ENCODE assay signal across 14 mouse cellular contexts in the genomic region with DNA sequence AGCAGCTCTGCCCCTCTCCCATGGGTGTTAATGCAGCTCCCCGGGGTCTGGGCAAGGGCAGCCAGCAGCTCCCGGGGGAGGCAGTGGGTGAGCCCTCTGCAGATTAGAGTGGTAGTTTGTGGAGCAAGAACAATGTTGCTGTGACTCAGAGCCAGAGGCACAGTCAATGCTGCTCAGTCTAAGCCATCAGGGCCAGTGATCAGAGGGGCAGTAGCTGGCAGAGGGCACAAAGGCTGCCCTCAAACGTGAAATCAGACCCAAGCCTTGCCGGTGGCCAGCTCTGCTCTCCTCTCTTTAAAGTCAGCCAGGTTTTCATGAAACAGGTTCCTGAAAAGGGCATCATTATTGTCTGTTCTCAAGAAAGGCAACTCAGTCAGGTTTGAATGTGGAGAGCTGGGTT. TPM values are rescaled to one million over a fixed set of nuclear protein-coding genes. Genes with fewer than 3 reads are reported as not detected.
DNase-seq lines count a peak whose midpoint lies in the region; ATAC-seq lines count a peak whose summit lies in the region.
"Had no signal": no experiment of that assay in that cellular context is flagged by ENCODE, and none has a peak within 500 bp of the region (broad histone marks: within the 10 kb centered on the region; RNA-seq: fewer than 3 reads in every experiment).

No protein-coding gene starts in this region.

- H3K4me1 ChIP-seq in kidney, embryonic 16.5 days (ENCODE audit: insufficient read depth, low read length), result peaks cover 10% of the 10 kb centered on the region
- H3K4me1 ChIP-seq in forebrain, embryonic 11.5 days (replicated peaks; ENCODE audit: control insufficient read depth, insufficient read depth, low read length), result peaks cover 5% of the 10 kb centered on the region; the same call in 1 of the 2 replicates
- H3K4me1 ChIP-seq in midbrain, embryonic 13.5 days (replicated peaks), result peaks cover 5% of the 10 kb centered on the region; the same call in 1 of the 2 replicates
- H3K4me1 ChIP-seq: hindbrain, embryonic 15.5 days; liver, embryonic 13.5 days had no signal

- WGBS in kidney, embryonic 16.5 days, result 40% methylated on average over 4 of the region's 4 CpGs
- 33% methylated on average over 4 of the region's 4 CpGs for WGBS in forebrain, embryonic 11.5 days
- WGBS in midbrain, embryonic 13.5 days, result 25% methylated on average over 4 of the region's 4 CpGs

- H3K4me2 ChIP-seq in kidney, embryonic 16.5 days (replicated peaks; ENCODE audit: low read depth, low read length), result no peak overlapping the region
- H3K4me2 ChIP-seq in forebrain, embryonic 11.5 days (ENCODE audit: low read depth, low read length, severe bottlenecking), result no peak overlapping the region
- H3K4me2 ChIP-seq in midbrain, embryonic 13.5 days (replicated peaks), result no peak overlapping the region
- H3K4me2 ChIP-seq: heart, embryonic 11.5 days; hindbrain, embryonic 15.5 days; liver, embryonic 13.5 days had no signal

- H3K27me3 ChIP-seq in kidney, embryonic 16.5 days (ENCODE audit: insufficient read depth, low read length), result no peaks in the 10 kb centered on the region
- H3K27me3 ChIP-seq in forebrain, embryonic 11.5 days (ENCODE audit: control insufficient read depth, insufficient read depth, low read length), result no peaks in the 10 kb centered on the region
- H3K27me3 ChIP-seq in midbrain, embryonic 13.5 days, result no peaks in the 10 kb centered on the region
- H3K27me3 ChIP-seq: hindbrain, embryonic 15.5 days had no signal

- H3K9me3 ChIP-seq in kidney, embryonic 16.5 days (ENCODE audit: low read length), result no peaks in the 10 kb centered on the region
- no peaks in the 10 kb centered on the region for H3K9me3 ChIP-seq in forebrain, embryonic 11.5 days (ENCODE audit: control insufficient read depth, low read length)
- H3K9me3 ChIP-seq in midbrain, embryonic 13.5 days, result no peaks in the 10 kb centered on the region
- H3K9me3 ChIP-seq: hindbrain, embryonic 15.5 days; liver, embryonic 13.5 days had no signal

- intact Hi-C loops in left cerebral cortex, postnatal 14 days (cut with DNase I), result no loop called here

- H3K27ac ChIP-seq in kidney, embryonic 16.5 days (ENCODE audit: low read length), result no peak overlapping the region
- peak overlapping the region; percentile 31; the same call in 1 of the 2 replicates for H3K27ac ChIP-seq in forebrain, embryonic 11.5 days (ENCODE audit: low read depth, low read length)
- no peak overlapping the region for H3K27ac ChIP-seq in midbrain, embryonic 13.5 days
- H3K27ac ChIP-seq: hindbrain, embryonic 15.5 days; liver, embryonic 13.5 days had no signal

- ATAC-seq in kidney, embryonic 16.5 days (ENCODE audit: low FRiP score, low TSS enrichment), result no peak
- ATAC-seq in forebrain, embryonic 11.5 days (replicated peaks; ENCODE audit: low FRiP score), result no peak
- ATAC-seq in midbrain, embryonic 13.5 days, result peak; percentile 60; the same call in 1 of the 2 replicates

- no peaks in the 10 kb centered on the region for H3K36me3 ChIP-seq in kidney, embryonic 16.5 days (ENCODE audit: insufficient read depth, low read length)
- no peaks in the 10 kb centered on the region for H3K36me3 ChIP-seq in forebrain, embryonic 11.5 days (ENCODE audit: control insufficient read depth, insufficient read depth, low read length)
- H3K36me3 ChIP-seq in midbrain, embryonic 13.5 days, result no peaks in the 10 kb centered on the region
- H3K36me3 ChIP-seq: hindbrain, embryonic 15.5 days; liver, embryonic 13.5 days had no signal

- DNase-seq in kidney, adult 18-20 months, result no peak
- DNase-seq in brain, adult 2 months (ENCODE audit: low read depth, low spot score), result peak; percentile 33
- no peak for DNase-seq in forebrain, embryonic 11.5 days (ENCODE audit: low spot score)
- no peak for DNase-seq in thymus, postnatal 4 days
- no peak for DNase-seq in adrenal gland, adult 18-20 months (ENCODE audit: low spot score in 2 of 2)
- no peak for DNase-seq in left cerebral cortex, postnatal 14 days (ENCODE audit: low spot score in 2 of 2)
- DNase-seq: gastrocnemius, postnatal 14 days; kidney, postnatal 25 days; liver, embryonic 13.5 days; lung, postnatal 10 days had no signal

- H3K9ac ChIP-seq in kidney, embryonic 16.5 days (replicated peaks; ENCODE audit: low read length), result 0 out of 2 replicates have a peak overlapping the region, but pooled peaks have one; percentile 16
- no peak overlapping the region for H3K9ac ChIP-seq in forebrain, embryonic 11.5 days (ENCODE audit: low read length)
- no peak overlapping the region for H3K9ac ChIP-seq in midbrain, embryonic 13.5 days (replicated peaks)
- H3K9ac ChIP-seq: hindbrain, embryonic 15.5 days; liver, embryonic 13.5 days had no signal

- H3K4me3 ChIP-seq in kidney, embryonic 16.5 days (ENCODE audit: low read length), result no peak overlapping the region
- no peak overlapping the region for H3K4me3 ChIP-seq in forebrain, embryonic 11.5 days (ENCODE audit: low read depth, low read length)
- no peak overlapping the region for H3K4me3 ChIP-seq in midbrain, embryonic 13.5 days (replicated peaks)
- H3K4me3 ChIP-seq: hindbrain, embryonic 15.5 days; liver, embryonic 13.5 days had no signal

RNA-seq across cellular contexts. Expression of a gene that starts 11.1 kb away (rescaled TPM):
- polyA plus RNA-seq in kidney, embryonic 16.5 days (2015; fragmentation: Nextera tagmentation; extraction: Ambion mirVana), result 13.8 and 15.4 TPM in 2 replicates
- polyA plus RNA-seq in forebrain, embryonic 11.5 days (2014; fragmentation: Nextera tagmentation; extraction: Ambion mirVana), result 16.2 and 16.8 TPM in 2 replicates
- polyA plus RNA-seq in midbrain, embryonic 13.5 days (2015; fragmentation: Nextera tagmentation; extraction: Ambion mirVana), result 30.4 and 32.2 TPM in 2 replicates
- 1 to 10 TPM; 2.0 to 3.3 TPM for total RNA-seq in adrenal gland, adult 18-20 months (2021)
- total RNA-seq in left cerebral cortex, postnatal 14 days (2021), result 10 to 100 TPM; 36.1 to 38.9 TPM

RNA-seq across cellular contexts. Expression of a gene that starts 43.3 kb away (rescaled TPM):
- 16.0 and 22.0 TPM in 2 replicates for polyA plus RNA-seq in kidney, embryonic 16.5 days (2015; fragmentation: Nextera tagmentation; extraction: Ambion mirVana)
- 28.2 and 30.2 TPM in 2 replicates for polyA plus RNA-seq in forebrain, embryonic 11.5 days (2014; fragmentation: Nextera tagmentation; extraction: Ambion mirVana)
- 32.2 and 32.3 TPM in 2 replicates for polyA plus RNA-seq in midbrain, embryonic 13.5 days (2015; fragmentation: Nextera tagmentation; extraction: Ambion mirVana)
- 10 to 100 TPM; 16.1 to 21.1 TPM for total RNA-seq in adrenal gland, adult 18-20 months (2021)
- total RNA-seq in left cerebral cortex, postnatal 14 days (2021), result 10 to 100 TPM; 65.9 to 78.5 TPM
